Mouse (Mus musculus) heart, embryonic 13.5 days (tissue): ENCODE results near the gene Vsnl1. TPM values are rescaled to one million over a fixed set of nuclear protein-coding genes. Genes with fewer than 3 reads are reported as not detected.
A peak's percentile ranks its signal among the peaks of the same experiment; 100 is the strongest.

Experiments
- ATAC-seq: fragments of 200-750 bp; cut with Nextera tagmentation; 2 replicates; pipeline ENCODE4 v1.8.0; 2017; ENCODE audit warnings: moderate TSS enrichment; ENCODE audit not compliant: insufficient number of reproducible peaks, low FRiP score, low TSS enrichment; ENCODE audit errors: extremely low read depth
- H3K27ac ChIP-seq: fragments of 300-500 bp; sonication (generic); replicated peaks from 2 replicates; pipeline ENCODE4 v1.5.1; 2015; ENCODE audit warnings: moderate library complexity, mild to moderate bottlenecking, inconsistent platforms
- H3K27me3 ChIP-seq: fragments of 300-500 bp; sonication (generic); replicated peaks from 2 replicates; pipeline ENCODE4 v1.6.1; 2015; ENCODE audit warnings: mild to moderate bottlenecking, inconsistent platforms
- H3K36me3 ChIP-seq: fragments of 300-500 bp; sonication (generic); 2 replicates; pipeline ENCODE4 v1.6.1; 2015; ENCODE audit warnings: mild to moderate bottlenecking, inconsistent platforms
- H3K4me1 ChIP-seq: fragments of 300-500 bp; sonication (generic); 2 replicates; pipeline ENCODE4 v1.6.1; 2015; ENCODE audit warnings: inconsistent platforms
- H3K4me2 ChIP-seq: fragments of 300-500 bp; sonication (generic); 2 replicates; pipeline ENCODE4 v1.6.1; 2015; ENCODE audit warnings: inconsistent platforms, mild to moderate bottlenecking, moderate library complexity
- H3K4me3 ChIP-seq: fragments of 300-500 bp; sonication (generic); 2 replicates; pipeline ENCODE4 v1.5.1; 2015; ENCODE audit warnings: moderate library complexity, mild to moderate bottlenecking, inconsistent platforms
- H3K9ac ChIP-seq: fragments of 300-500 bp; sonication (generic); 2 replicates; pipeline ENCODE4 v1.6.1; 2015; ENCODE audit warnings: inconsistent platforms, mild to moderate bottlenecking, moderate library complexity
- H3K9me3 ChIP-seq: fragments of 300-500 bp; sonication (generic); 2 replicates; pipeline ENCODE4 v1.6.1; 2016; ENCODE audit warnings: inconsistent platforms
- WGBS: fragments of 180-500 bp; shearing (Covaris S2); methylation state at CpG from one replicate; pipeline ENCODE4 v1.1.7; 2015; ENCODE audit warnings: mixed read lengths; 5-methylcytosine and 5-hydroxymethylcytosine counted together
- polyA plus RNA-seq: library from polyadenylated mRNA; unstranded; fragments of >200 nt; fragmentation: Nextera tagmentation; extraction: Ambion mirVana; gene quantifications from 2 replicates; pipeline ENCODE4 v1.2.1, GENCODE M21; 2015

Gene Vsnl1
- polyA plus RNA-seq, 1 experiment from 2014 or later: 10.7 TPM

DNA sequence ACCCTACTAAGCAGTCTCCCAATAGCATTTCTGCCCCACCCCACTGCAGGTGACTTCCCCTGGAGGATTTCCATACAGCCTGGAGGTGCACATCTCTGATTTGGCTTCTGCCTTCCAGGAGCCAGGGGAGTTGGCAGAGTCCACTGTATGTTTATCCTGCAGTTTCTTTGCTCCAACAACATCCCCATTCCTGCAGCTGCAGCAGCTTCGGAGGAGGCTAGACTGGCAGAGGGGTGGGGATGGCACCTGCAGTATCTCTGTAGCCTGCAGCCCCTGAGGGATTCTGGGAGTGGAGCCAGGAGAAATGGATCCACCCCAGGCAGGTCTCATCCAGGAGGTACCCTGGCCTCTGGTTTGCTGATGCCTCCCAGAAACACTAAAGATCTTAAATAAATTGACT lies 2.7 kb downstream of the Vsnl1 start:
- no peak overlapping the region for H3K4me3 ChIP-seq
- no peak overlapping the region for H3K4me2 ChIP-seq
- H3K9me3 ChIP-seq: no peaks in the 10 kb centered on the region
- no peak overlapping the region for H3K27ac ChIP-seq
- H3K27me3 ChIP-seq: peaks cover 39% of the 10 kb centered on the region
- no peak overlapping the region for H3K9ac ChIP-seq
- no peak for ATAC-seq
- no peaks in the 10 kb centered on the region for H3K36me3 ChIP-seq
- 47% methylated on average over 1 of the region's 1 CpGs for whole genome bisulfite sequencing
- peaks cover 25% of the 10 kb centered on the region for H3K4me1 ChIP-seq

DNA sequence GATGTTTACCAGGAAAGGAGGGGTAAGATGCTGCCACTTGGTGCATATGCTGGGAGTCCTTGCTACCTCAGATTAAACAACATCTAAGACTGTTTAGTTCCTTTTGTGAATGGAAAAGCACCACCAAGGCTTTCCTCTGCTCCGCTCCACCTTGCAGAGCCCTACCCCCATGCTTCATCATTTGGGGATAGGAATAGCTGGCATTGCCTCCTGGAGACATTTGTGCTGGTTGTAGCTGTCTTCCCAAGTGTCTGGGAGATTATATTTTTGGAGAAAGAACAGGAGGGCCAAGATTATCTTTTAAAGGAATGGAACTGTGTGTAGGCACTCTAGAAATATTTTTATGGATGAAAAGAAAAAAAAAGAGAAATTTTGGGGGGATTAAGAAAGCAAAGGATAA lies 3.3 kb downstream of the Vsnl1 start:
- WGBS: 74% methylated on average over 1 of the region's 1 CpGs
- Histone ChIP-seq H3K4me3 (no peak overlapping the region), H3K4me1 (peaks cover 25% of the 10 kb centered on the region), H3K9ac (no peak overlapping the region), H3K36me3 (no peaks in the 10 kb centered on the region), H3K27me3 (peaks cover 33% of the 10 kb centered on the region), H3K27ac (no peak overlapping the region), H3K9me3 (no peaks in the 10 kb centered on the region), H3K4me2 (no peak overlapping the region)
- ATAC-seq: no peak

DNA sequence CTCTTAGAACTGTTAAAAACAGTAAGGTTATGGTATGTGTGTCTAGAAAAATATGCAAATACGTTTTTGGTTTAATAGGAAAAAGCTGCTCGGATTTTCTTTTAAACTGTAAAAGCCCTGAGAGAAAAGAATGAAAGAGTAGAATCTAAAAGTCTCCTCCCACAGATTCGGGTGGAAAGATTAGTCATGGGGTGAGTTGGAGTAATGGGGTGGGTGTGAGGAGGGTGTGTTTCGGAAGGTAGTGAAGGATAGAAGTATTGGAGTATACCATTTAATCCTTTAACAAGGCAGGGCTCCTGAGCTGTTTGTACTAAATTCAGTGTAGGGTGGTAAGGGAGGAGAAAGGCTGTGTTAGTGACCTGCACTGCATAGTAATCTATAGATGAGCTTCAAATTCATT lies 9.0 kb downstream of the Vsnl1 start:
- H3K9me3 ChIP-seq: no peaks in the 10 kb centered on the region
- H3K4me3 ChIP-seq: no peak overlapping the region
- H3K27ac ChIP-seq: no peak overlapping the region
- ATAC-seq: no peak
- no peaks in the 10 kb centered on the region for H3K4me1 ChIP-seq
- H3K9ac ChIP-seq: no peak overlapping the region
- H3K36me3 ChIP-seq: no peaks in the 10 kb centered on the region
- H3K27me3 ChIP-seq: no peaks in the 10 kb centered on the region
- 60% methylated on average over 4 of the region's 4 CpGs for WGBS
- H3K4me2 ChIP-seq: no peak overlapping the region

DNA sequence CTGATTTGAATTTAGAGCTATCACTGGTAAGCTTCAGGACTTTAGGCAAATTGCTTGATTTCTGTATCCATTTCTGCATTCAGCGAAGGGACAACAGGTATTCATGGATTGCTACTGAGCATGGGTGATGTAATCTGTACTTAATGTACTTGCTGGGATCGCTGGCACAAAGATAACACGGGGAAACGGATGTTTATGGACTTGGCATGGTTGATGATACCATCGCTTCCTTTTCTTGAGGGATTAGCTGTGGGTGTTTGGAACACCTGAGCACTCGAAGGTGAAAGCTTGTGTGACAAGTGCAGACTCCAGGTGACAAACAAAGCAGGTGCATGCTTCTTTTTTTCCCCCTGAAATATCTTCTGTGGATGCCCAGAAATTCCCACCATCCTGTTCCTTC lies 18.3 kb downstream of the Vsnl1 start:
- H3K36me3 ChIP-seq: no peaks in the 10 kb centered on the region
- H3K9ac ChIP-seq: no peak overlapping the region
- H3K4me3 ChIP-seq: no peak overlapping the region
- H3K27me3 ChIP-seq: no peaks in the 10 kb centered on the region
- no peak for ATAC-seq
- 65% methylated on average over 6 of the region's 6 CpGs for WGBS
- no peaks in the 10 kb centered on the region for H3K4me1 ChIP-seq
- H3K4me2 ChIP-seq: no peak overlapping the region
- H3K27ac ChIP-seq: no peak overlapping the region
- H3K9me3 ChIP-seq: peaks cover 4% of the 10 kb centered on the region

DNA sequence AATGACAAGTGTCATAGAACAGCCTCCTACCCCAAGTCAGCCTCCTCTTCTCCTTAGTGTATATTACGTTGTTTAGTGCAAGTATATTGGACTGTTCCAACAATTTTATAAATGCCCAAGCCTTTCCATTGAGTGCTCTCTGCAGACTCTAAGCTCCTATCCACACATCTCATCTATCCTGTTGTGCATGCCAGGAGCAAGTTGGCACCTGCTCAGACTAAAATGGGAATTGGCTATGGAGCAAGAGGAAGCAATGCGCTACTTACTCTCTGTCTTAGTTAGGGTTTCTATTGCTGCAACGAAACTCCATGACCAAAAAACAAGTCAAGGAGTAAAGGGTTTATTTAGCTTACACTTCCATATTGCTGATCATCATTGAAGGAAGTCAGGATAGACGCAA lies 28.7 kb downstream of the Vsnl1 start:
- Histone ChIP-seq H3K9me3 (no peaks in the 10 kb centered on the region), H3K27ac (no peak overlapping the region), H3K27me3 (no peaks in the 10 kb centered on the region), H3K4me3 (no peak overlapping the region), H3K36me3 (no peaks in the 10 kb centered on the region), H3K9ac (no peak overlapping the region), H3K4me1 (no peaks in the 10 kb centered on the region), H3K4me2 (no peak overlapping the region)
- WGBS: 84% methylated on average over 4 of the region's 4 CpGs
- no peak for ATAC-seq

DNA sequence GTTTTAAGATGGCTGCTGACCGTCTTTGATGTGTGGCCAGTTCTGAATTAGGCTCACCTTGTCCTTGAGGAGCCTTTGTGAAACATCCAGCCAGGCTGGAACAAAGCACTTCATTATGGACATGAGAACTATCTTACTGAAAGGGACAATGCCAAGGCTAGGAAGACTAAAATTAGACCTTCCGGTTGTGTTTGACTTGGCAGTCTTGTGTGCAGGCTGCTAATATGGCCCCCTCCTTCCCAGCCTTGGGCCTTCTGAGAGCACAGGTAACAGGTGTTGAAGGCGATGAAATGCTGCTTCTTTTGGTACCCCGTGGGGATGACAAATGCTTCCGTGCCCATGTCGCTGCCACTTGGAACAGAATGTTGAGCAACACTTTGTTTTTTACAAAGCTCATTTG lies 37.6 kb downstream of the Vsnl1 start:
- Histone ChIP-seq H3K9me3 (no peaks in the 10 kb centered on the region), H3K4me1 (no peaks in the 10 kb centered on the region), H3K36me3 (no peaks in the 10 kb centered on the region), H3K9ac (no peak overlapping the region), H3K4me2 (no peak overlapping the region), H3K4me3 (no peak overlapping the region), H3K27ac (no peak overlapping the region), H3K27me3 (no peaks in the 10 kb centered on the region)
- ATAC-seq: no peak
- 77% methylated on average over 6 of the region's 6 CpGs for WGBS

DNA sequence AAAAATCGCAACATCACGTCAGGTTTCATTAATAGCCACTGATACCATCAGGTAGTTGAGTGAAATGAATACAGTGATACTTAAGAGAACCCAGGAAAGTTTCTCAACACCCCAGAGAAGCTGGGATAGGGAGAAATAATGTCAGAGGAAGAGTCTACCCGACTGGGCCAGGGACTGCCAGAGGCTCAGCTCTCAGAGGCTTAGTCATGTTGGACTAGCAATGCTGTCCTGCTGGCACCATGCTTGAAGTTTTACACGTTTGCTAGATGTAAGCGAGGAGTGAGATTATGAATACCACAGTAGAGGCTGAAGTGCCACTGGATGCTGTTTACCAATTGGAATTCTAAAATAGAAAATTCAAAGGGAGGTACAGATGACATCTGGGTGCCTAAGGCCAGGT lies 39.4 kb downstream of the Vsnl1 start:
- H3K27me3 ChIP-seq: no peaks in the 10 kb centered on the region
- no peaks in the 10 kb centered on the region for H3K9me3 ChIP-seq
- H3K4me3 ChIP-seq: no peak overlapping the region
- H3K4me2 ChIP-seq: no peak overlapping the region
- no peak for ATAC-seq
- peaks cover 10% of the 10 kb centered on the region for H3K4me1 ChIP-seq
- no peaks in the 10 kb centered on the region for H3K36me3 ChIP-seq
- H3K9ac ChIP-seq: no peak overlapping the region
- H3K27ac ChIP-seq: no peak overlapping the region
- WGBS: 81% methylated on average over 5 of the region's 5 CpGs

DNA sequence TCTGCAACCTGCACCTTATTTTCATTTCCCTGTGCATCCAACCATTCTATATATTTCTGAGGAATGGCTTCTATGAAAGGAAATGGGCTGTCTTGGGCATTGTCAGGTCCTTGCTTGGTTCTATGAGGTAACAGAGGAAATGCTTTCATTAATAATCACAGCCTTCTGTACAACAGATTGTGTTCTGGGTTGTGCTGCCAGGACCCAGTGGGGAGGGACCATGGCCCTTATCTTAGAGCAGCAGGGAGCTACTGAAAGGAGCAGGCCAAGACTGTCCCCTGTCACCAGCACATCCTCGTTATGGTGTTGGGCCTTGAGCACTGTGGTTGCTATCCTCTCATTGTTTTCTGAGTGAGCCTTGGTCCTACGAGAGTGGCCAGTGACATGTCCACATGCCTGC lies 40.9 kb downstream of the Vsnl1 start:
- no peak overlapping the region for H3K4me2 ChIP-seq
- H3K27me3 ChIP-seq: no peaks in the 10 kb centered on the region
- no peak for ATAC-seq
- WGBS: 43% methylated on average over 2 of the region's 2 CpGs
- no peak overlapping the region for H3K9ac ChIP-seq
- no peaks in the 10 kb centered on the region for H3K9me3 ChIP-seq
- no peak overlapping the region for H3K4me3 ChIP-seq
- peaks cover 25% of the 10 kb centered on the region for H3K4me1 ChIP-seq
- H3K36me3 ChIP-seq: no peaks in the 10 kb centered on the region
- no peak overlapping the region for H3K27ac ChIP-seq

DNA sequence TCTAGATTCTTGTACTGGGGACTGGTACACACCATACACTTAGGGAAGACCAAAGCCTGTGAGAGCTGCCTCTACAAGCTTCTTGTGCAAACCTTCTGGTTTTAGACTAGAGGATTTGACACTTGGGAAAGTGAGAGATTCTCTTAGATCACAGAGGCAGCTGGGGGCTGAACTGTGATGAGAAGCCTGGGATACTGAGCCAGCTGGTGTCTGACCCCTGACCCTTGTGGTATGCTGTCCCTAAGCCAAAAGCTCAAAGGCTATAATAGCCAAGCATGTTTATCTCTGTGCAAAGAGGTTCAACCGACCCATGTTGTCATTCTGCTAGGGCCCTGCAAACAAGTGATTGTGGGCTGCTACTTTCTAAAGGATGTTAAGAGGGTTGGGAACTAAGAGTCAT lies 43.9 kb downstream of the Vsnl1 start:
- ATAC-seq: no peak
- 13% methylated on average over 1 of the region's 1 CpGs for WGBS
- Histone ChIP-seq H3K9ac (no peak overlapping the region), H3K4me1 (peaks cover 31% of the 10 kb centered on the region), H3K36me3 (no peaks in the 10 kb centered on the region), H3K27me3 (no peaks in the 10 kb centered on the region), H3K4me2 (no peak overlapping the region), H3K9me3 (no peaks in the 10 kb centered on the region), H3K4me3 (no peak overlapping the region), H3K27ac (0 out of 2 replicates have a peak overlapping the region, but pooled peaks have one; percentile 5)

DNA sequence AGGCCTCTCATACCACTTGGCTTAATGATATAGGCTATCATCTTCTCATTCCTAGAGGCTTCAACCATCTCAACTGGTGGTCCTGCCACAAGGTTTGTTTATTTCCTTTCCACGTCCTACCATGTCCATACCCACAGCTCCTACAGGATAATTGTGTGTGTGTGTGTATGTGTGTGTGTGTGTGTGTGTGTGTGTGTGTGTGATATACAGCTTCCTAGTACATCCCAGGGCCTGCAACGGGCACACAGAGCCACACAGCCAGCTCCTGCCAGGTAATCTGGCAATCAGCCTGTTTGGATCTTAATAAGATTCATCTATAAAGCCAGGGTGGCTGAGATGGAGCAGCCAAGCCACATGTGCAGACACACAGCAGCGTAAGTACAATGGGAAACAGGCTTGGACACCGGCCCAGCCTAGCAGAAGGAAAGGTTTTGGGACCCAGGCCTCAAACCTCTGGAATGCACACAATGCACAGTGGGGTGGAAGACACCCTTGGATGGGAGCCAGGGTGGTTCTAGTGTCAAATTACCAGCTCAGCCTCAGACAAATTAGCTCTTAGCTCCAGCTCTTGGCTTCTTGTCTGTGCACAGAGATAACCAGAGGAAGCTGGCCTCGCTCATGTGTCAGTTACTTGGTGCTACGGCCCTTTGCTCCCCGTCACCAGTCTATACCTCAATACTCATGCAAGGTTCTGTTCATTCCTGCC lies 45.0 kb downstream of the Vsnl1 start:
- peaks cover 31% of the 10 kb centered on the region for H3K4me1 ChIP-seq
- no peaks in the 10 kb centered on the region for H3K27me3 ChIP-seq
- peak overlapping the region; percentile 71 for H3K27ac ChIP-seq
- no peaks in the 10 kb centered on the region for H3K36me3 ChIP-seq
- H3K4me2 ChIP-seq: 0 out of 2 replicates have a peak overlapping the region, but pooled peaks have one; percentile 1
- peak; percentile 59; the same call in 1 of the 2 replicates for ATAC-seq
- H3K9ac ChIP-seq: no peak overlapping the region
- no peak overlapping the region for H3K4me3 ChIP-seq
- WGBS: 21% methylated on average over 7 of the region's 7 CpGs
- H3K9me3 ChIP-seq: no peaks in the 10 kb centered on the region

DNA sequence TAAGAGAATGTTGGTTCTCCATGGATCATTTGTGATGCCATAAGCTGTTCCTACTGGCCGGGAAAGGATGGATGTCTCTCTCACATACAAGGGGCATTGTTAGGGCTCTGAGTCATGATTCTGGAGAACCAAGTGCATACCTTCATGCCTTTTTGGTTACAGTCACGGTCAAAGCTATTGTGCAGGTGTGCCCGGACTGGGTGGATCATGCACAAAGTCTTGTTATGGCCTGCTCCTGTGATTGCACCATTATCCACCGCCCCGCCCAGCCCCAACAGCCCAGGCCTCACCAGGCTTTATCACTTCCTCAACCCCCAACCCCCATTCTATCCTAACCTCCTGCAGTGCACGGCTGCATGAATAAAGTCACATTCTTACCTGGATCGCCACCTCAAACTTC lies 47.3 kb downstream of the Vsnl1 start:
- Histone ChIP-seq H3K27ac (no peak overlapping the region), H3K9ac (no peak overlapping the region), H3K36me3 (no peaks in the 10 kb centered on the region), H3K27me3 (no peaks in the 10 kb centered on the region), H3K4me1 (peaks cover 31% of the 10 kb centered on the region), H3K9me3 (no peaks in the 10 kb centered on the region), H3K4me2 (no peak overlapping the region), H3K4me3 (no peak overlapping the region)
- ATAC-seq: no peak
- 78% methylated on average over 7 of the region's 7 CpGs for WGBS

DNA sequence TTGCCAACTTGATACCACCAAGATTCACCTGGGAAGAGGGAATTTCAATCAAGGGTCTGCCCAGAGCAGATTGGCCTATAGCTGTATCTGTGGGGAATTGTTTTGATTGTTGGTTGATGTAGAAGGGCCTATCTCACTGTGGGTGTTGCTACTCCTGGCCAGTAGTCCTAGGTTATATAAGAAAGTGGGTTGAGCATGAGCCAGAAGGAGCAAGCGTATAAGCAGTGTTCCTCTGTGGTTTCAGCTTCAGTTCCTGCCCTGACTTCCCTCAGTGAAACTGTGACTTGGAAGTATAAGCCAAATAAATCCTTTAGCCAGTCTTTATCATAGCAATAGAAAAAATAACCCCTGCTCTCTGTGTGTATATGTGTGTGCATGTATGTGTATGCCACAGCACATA lies 51.7 kb downstream of the Vsnl1 start:
- ATAC-seq: no peak
- H3K4me1 ChIP-seq: no peaks in the 10 kb centered on the region
- no peak overlapping the region for H3K4me2 ChIP-seq
- no peak overlapping the region for H3K4me3 ChIP-seq
- no peaks in the 10 kb centered on the region for H3K27me3 ChIP-seq
- H3K36me3 ChIP-seq: no peaks in the 10 kb centered on the region
- 86% methylated on average over 1 of the region's 1 CpGs for WGBS
- H3K27ac ChIP-seq: no peak overlapping the region
- H3K9me3 ChIP-seq: no peaks in the 10 kb centered on the region
- H3K9ac ChIP-seq: no peak overlapping the region
